Mouse (Mus musculus): ENCODE data around the gene Lrrc59. TPM values are rescaled to one million over a fixed set of nuclear protein-coding genes. Genes with fewer than 3 reads are reported as not detected.

Lrrc59 gene
- polyA plus RNA-seq, 1 experiment from 2014 or later, result 133 TPM

GRCm38 (mm10) chr11:94610744-94611740 lies 18.5 kb upstream of the Lrrc59 start:
- WGBS (ENCODE audit: insufficient replicate concordance), result 43% methylated on average over 4 of the region's 4 CpGs
- Histone ChIP-seq H3K9me3 (replicated peaks) (no peaks in the 10 kb centered on the region), H3K4me3 (replicated peaks) (no peak overlapping the region), H3K9ac (no peak overlapping the region), H3K36me3 (no peaks in the 10 kb centered on the region), H3K4me1 (replicated peaks) (no peaks in the 10 kb centered on the region), H3K27me3 (peaks cover 7% of the 10 kb centered on the region; the same call in 1 of the 2 replicates), H3K4me2 (no peak overlapping the region), H3K27ac (no peak overlapping the region)
- no peak for DNase-seq
- no peak for ATAC-seq (ENCODE audit: low read depth)

GRCm38 (mm10) chr11:94614603-94615002 lies 15.0 kb upstream of the Lrrc59 start:
- Histone ChIP-seq H3K27me3 (peaks cover 7% of the 10 kb centered on the region; the same call in 1 of the 2 replicates), H3K4me1 (replicated peaks) (no peaks in the 10 kb centered on the region), H3K9me3 (replicated peaks) (no peaks in the 10 kb centered on the region), H3K36me3 (no peaks in the 10 kb centered on the region), H3K9ac (no peak overlapping the region), H3K27ac (no peak overlapping the region), H3K4me2 (no peak overlapping the region), H3K4me3 (replicated peaks) (no peak overlapping the region)
- ATAC-seq (ENCODE audit: low read depth), result no peak
- 64% methylated on average over 4 of the region's 4 CpGs for WGBS (ENCODE audit: insufficient replicate concordance)
- no peak for DNase-seq

- no peaks in the 10 kb centered on the region for H3K4me1 ChIP-seq (replicated peaks)
- H3K27me3 ChIP-seq, result peaks cover 7% of the 10 kb centered on the region; the same call in 1 of the 2 replicates
- DNase-seq, result no peak
- no peak overlapping the region for H3K27ac ChIP-seq
- no peak overlapping the region for H3K4me2 ChIP-seq
- no peak overlapping the region for H3K9ac ChIP-seq
- no peak for ATAC-seq (ENCODE audit: low read depth)
- no peak overlapping the region for H3K4me3 ChIP-seq (replicated peaks)
- H3K9me3 ChIP-seq (replicated peaks), result no peaks in the 10 kb centered on the region
- WGBS (ENCODE audit: insufficient replicate concordance), result 20% methylated on average over 4 of the region's 4 CpGs
- no peaks in the 10 kb centered on the region for H3K36me3 ChIP-seq
Observed at GRCm38 (mm10) chr11:94615494-94615893, 14.1 kb upstream of the Lrrc59 start.

GRCm38 (mm10) chr11:94617646-94618045 lies 11.9 kb upstream of the Lrrc59 start:
- ATAC-seq (ENCODE audit: low read depth) (no peak), DNase-seq (no peak)
- no peaks in the 10 kb centered on the region for H3K9me3 ChIP-seq (replicated peaks)
- 65% methylated on average over 2 of the region's 2 CpGs for WGBS (ENCODE audit: insufficient replicate concordance)
- H3K27ac ChIP-seq, result no peak overlapping the region
- H3K27me3 ChIP-seq, result peaks cover 7% of the 10 kb centered on the region; the same call in 1 of the 2 replicates
- no peak overlapping the region for H3K4me3 ChIP-seq (replicated peaks)
- no peak overlapping the region for H3K9ac ChIP-seq
- H3K4me1 ChIP-seq (replicated peaks), result no peaks in the 10 kb centered on the region
- H3K36me3 ChIP-seq, result no peaks in the 10 kb centered on the region
- H3K4me2 ChIP-seq, result no peak overlapping the region

GRCm38 (mm10) chr11:94620766-94621457 lies 8.7 kb upstream of the Lrrc59 start:
- ATAC-seq (ENCODE audit: low read depth) (no peak), DNase-seq (no peak)
- WGBS (ENCODE audit: insufficient replicate concordance), result 39% methylated on average over 6 of the region's 6 CpGs
- Histone ChIP-seq H3K9me3 (replicated peaks) (no peaks in the 10 kb centered on the region), H3K36me3 (no peaks in the 10 kb centered on the region), H3K4me1 (replicated peaks) (no peaks in the 10 kb centered on the region), H3K27ac (no peak overlapping the region), H3K4me3 (replicated peaks) (no peak overlapping the region), H3K4me2 (no peak overlapping the region), H3K9ac (no peak overlapping the region), H3K27me3 (no peaks in the 10 kb centered on the region)

GRCm38 (mm10) chr11:94621458-94621852 lies 8.1 kb upstream of the Lrrc59 start:
- ATAC-seq (ENCODE audit: low read depth) (no peak), DNase-seq (no peak)
- no peak overlapping the region for H3K27ac ChIP-seq
- no peak overlapping the region for H3K4me2 ChIP-seq
- no peaks in the 10 kb centered on the region for H3K4me1 ChIP-seq (replicated peaks)
- H3K27me3 ChIP-seq, result no peaks in the 10 kb centered on the region
- H3K9me3 ChIP-seq (replicated peaks), result no peaks in the 10 kb centered on the region
- H3K4me3 ChIP-seq (replicated peaks), result no peak overlapping the region
- no peaks in the 10 kb centered on the region for H3K36me3 ChIP-seq
- no peak overlapping the region for H3K9ac ChIP-seq

GRCm38 (mm10) chr11:94622162-94622561 lies 7.4 kb upstream of the Lrrc59 start:
- no peak for DNase-seq
- Histone ChIP-seq H3K4me2 (no peak overlapping the region), H3K27ac (no peak overlapping the region), H3K36me3 (no peaks in the 10 kb centered on the region), H3K9ac (no peak overlapping the region), H3K9me3 (replicated peaks) (no peaks in the 10 kb centered on the region), H3K4me1 (replicated peaks) (no peaks in the 10 kb centered on the region), H3K4me3 (replicated peaks) (no peak overlapping the region), H3K27me3 (no peaks in the 10 kb centered on the region)
- WGBS (ENCODE audit: insufficient replicate concordance), result 32% methylated on average over 2 of the region's 2 CpGs
- ATAC-seq (ENCODE audit: low read depth), result no peak

- peak; percentile 69 for ATAC-seq (ENCODE audit: low read depth)
Observed at GRCm38 (mm10) chr11:94629884-94630198, 274 bp downstream of the Lrrc59 start.

GRCm38 (mm10) chr11:94630199-94631011 lies 838 bp downstream of the Lrrc59 start:
- Histone ChIP-seq H3K9me3 (replicated peaks) (no peaks in the 10 kb centered on the region), H3K27me3 (no peaks in the 10 kb centered on the region), H3K4me1 (replicated peaks) (peaks cover 22% of the 10 kb centered on the region), H3K27ac (peak overlapping the region; percentile 82), H3K4me2 (peak overlapping the region; percentile 92), H3K4me3 (replicated peaks) (peak overlapping the region; percentile 96), H3K36me3 (peaks cover 42% of the 10 kb centered on the region), H3K9ac (peak overlapping the region; percentile 91)
- WGBS (ENCODE audit: insufficient replicate concordance), result 7% methylated on average over 26 of the region's 26 CpGs
- ATAC-seq (ENCODE audit: low read depth) (no peak), DNase-seq (peak; percentile 5)

More at GRCm38 (mm10) chr11:94629884-94630198, 274 bp downstream of the Lrrc59 start:
- H3K9me3 ChIP-seq (replicated peaks), result no peaks in the 10 kb centered on the region
- H3K4me1 ChIP-seq (replicated peaks), result peaks cover 22% of the 10 kb centered on the region
- no peak for DNase-seq
- peaks cover 36% of the 10 kb centered on the region for H3K36me3 ChIP-seq
- peak overlapping the region; percentile 96 for H3K4me3 ChIP-seq (replicated peaks)
- WGBS (ENCODE audit: insufficient replicate concordance), result 1% methylated on average over 28 of the region's 28 CpGs
- peak overlapping the region; percentile 91 for H3K9ac ChIP-seq
- peak overlapping the region; percentile 82 for H3K27ac ChIP-seq
- H3K27me3 ChIP-seq, result no peaks in the 10 kb centered on the region
- peak overlapping the region; percentile 92 for H3K4me2 ChIP-seq

GRCm38 (mm10) chr11:94631969-94632368 lies 2.4 kb downstream of the Lrrc59 start:
- Histone ChIP-seq H3K9me3 (replicated peaks) (no peaks in the 10 kb centered on the region), H3K4me2 (no peak overlapping the region), H3K27me3 (no peaks in the 10 kb centered on the region), H3K36me3 (peaks cover 57% of the 10 kb centered on the region), H3K9ac (no peak overlapping the region), H3K4me3 (replicated peaks) (no peak overlapping the region), H3K4me1 (replicated peaks) (peaks cover 29% of the 10 kb centered on the region), H3K27ac (no peak overlapping the region)
- ATAC-seq (ENCODE audit: low read depth) (no peak), DNase-seq (no peak)
- 92% methylated on average over 5 of the region's 5 CpGs for WGBS (ENCODE audit: insufficient replicate concordance)

- no peaks in the 10 kb centered on the region for H3K9me3 ChIP-seq (replicated peaks)
- WGBS (ENCODE audit: insufficient replicate concordance), result 82% methylated on average over 8 of the region's 8 CpGs
- no peak for DNase-seq
- H3K9ac ChIP-seq, result no peak overlapping the region
- H3K27ac ChIP-seq, result no peak overlapping the region
- H3K4me3 ChIP-seq (replicated peaks), result no peak overlapping the region
- no peak for ATAC-seq (ENCODE audit: low read depth)
- no peaks in the 10 kb centered on the region for H3K27me3 ChIP-seq
- no peak overlapping the region for H3K4me2 ChIP-seq
- H3K36me3 ChIP-seq, result peaks cover 67% of the 10 kb centered on the region
- peaks cover 32% of the 10 kb centered on the region for H3K4me1 ChIP-seq (replicated peaks)
Observed at GRCm38 (mm10) chr11:94632988-94633387, 3.4 kb downstream of the Lrrc59 start.
